Mouse (Mus musculus) cerebellum, postnatal 14 days (tissue): ENCODE results near the gene Ankrd13a.

Experiments used
- DNase-seq, 2 experiments: peaks; one replicate each; pipeline ENCODE4 v3.0.0; 2021; ENCODE audit warnings: mixed read lengths in 2 of 2

Ankrd13a gene

DNA sequence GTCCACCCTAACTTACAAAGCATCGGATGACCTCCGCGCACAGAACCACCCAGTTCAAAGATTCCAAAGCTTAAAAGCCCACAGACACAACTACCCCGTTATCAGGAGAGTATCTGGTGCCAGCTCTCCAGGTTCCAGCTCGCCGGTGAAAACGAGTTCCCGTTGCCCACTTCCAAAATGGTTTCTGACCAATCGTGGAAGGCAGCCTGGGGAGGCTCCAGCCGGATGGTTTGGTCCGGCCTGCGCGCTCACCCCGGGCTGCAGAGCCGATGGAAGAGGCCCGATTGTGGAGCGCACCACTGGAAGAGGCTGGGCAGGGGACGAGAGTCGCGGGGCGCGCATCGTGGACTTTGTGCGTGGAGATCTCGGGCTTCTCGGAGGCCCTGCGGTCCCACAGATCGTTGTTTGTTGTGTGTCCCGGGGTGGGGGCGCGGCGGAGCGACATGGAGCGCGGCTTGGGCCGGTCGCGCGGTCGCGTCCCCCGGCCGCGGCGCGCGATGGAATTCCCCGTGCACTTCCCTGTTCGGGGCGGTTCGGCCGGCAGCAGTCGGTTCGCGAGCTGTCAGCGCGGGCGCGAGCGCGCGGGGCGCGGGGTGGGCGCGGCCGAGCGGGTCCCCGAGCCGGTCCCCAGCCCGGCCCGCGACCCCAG is at the start of gene Ankrd13a:
Gene Ankrd13a, plus strand, starts transcription at position 275 of the 649 bp plus-strand sequence.
- peak; percentile 94 for DNase-seq

GRCm38 (mm10) chr5:114728160-114728559 is 46.3 kb upstream of the Ankrd13a start:
- peak; percentile 16 to 44 for DNase-seq

DNA sequence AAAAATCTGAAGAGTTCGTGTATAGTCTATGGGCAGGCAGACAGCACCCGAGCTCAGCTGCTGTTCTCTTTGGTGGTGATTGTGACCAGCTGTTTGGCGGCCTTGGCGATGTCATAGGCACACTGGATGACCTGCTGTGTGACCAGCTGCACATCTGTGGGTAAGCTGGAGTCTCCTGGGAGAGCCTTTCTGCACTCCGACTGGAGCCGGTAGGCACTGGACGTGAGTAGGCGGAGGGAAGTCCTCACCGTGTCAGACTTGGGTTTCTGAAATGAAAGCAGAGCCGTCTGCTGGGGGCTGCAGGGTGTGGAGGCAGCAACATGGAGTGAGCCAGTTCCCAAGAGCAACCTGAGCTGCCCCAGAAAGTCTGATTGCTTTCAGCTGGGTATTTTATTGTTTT is 44.3 kb upstream of the Ankrd13a start:
- DNase-seq: no peak

DNA sequence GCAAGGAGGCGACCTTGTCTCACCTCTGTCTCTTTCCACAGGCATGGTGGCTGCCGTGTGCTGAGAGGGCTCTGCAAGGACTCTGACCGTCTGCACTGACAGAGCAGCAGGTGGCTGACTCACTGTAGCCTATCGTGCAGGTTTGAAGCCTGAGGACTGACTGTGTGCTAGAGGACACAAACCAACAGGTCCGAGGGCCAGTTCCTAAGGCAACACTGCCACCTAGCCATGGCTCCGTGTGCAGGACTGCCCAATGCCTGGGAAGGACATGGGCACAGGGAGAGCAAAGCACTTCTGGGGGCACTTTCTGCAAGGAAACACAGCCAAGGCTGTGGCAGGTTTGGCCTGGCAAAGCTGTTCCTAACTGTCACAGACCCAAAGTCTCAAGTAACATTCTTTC is 43.0 kb upstream of the Ankrd13a start:
- DNase-seq: peak; percentile 40 to 41

GRCm38 (mm10) chr5:114731969-114732368 is 42.5 kb upstream of the Ankrd13a start:
- DNase-seq: peak; percentile 53 to 69

DNA sequence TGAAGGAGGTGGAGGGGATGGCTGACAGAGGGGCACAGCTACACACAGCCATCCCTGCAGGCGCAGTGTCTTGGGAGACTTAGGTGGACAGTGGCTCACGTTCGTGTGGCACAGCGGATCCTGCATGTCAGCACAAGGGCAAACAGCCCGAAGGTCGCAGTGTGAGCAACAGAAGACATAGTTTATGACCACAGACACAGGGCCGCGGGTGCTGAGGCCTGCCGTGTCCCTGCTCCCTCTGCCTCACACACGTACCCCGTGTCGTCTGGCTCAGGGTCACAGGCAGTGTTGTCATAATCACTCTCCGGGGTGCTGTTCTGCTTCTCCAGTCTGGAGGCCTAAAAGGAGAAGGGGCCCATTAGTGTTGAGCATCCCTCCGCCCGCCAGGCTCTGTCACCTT is 40.9 kb upstream of the Ankrd13a start:
- no peak for DNase-seq

- DNase-seq: peak; percentile 79 to 85
Measured at GRCm38 (mm10) chr5:114737090-114737887, 37.2 kb upstream of the Ankrd13a start.

DNA sequence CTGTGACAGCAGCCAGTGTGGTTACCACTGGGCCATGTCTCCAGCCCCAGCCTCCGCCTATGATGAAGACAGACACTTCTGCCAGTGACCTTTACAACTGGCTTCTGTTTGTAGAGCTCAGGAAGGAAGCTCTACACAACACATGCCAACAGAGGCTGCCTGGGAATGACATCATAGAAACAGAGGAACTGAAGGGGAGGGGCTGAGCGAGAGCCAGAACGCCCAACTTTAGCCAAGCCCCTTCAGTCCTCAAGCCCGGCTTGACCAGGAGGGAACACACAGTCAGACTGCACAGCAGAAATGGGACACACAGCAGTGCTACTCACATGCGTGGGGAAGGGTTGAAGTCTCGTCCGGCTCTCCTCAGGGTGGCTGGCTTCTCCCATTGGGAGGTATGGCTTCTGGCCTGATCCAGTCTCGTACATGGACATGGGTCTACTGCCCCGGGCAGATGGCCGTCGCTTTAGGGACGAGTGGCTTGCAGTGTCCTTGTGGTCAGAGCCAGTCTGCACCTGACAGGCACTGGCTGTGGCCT is 35.7 kb upstream of the Ankrd13a start:
- peak; percentile 61 to 73 for DNase-seq

DNA sequence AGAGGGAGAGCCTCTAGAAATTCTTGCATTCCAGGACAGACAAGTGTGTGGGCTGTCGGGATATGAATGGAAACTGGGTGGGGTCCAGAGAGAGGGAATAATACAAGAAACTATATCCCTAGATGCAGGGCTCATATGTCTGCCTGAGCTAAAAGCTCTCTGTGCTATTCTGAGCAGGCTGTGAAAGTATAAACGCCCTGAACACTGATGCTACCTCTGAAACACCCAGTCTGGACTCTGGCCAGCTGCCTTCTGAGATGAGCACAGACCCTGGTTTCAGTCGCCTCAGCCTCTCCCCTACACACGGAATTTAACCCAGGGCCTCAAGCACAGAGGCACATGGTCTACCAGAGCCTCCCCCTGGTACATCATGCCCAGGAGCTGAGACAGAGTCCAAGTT is 33.9 kb upstream of the Ankrd13a start:
- peak in 1 of 2 experiments; percentile 70 for DNase-seq

DNA sequence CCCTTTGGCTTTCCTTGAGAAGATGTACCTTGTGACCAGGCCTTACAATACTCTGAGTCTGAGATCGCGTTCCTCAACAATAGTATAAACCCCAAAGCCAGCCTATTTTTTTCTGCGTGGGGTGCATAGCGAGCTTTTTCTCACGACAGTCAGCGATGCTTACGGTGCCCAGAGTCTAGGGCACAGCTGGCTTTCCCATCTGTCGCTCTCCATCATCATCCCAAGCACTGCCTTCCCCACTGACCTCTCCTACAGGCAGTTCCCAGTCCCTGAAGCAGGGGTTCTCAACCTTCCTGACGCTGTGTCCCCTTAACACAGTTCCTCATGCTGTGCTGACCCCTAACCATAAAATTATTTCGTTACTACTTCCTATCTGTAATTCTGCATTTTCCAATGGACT is 31.9 kb upstream of the Ankrd13a start:
- DNase-seq: no peak

GRCm38 (mm10) chr5:114742998-114743696 is 31.3 kb upstream of the Ankrd13a start:
- peak; percentile 87 to 88 for DNase-seq

GRCm38 (mm10) chr5:114743697-114744090 is 30.8 kb upstream of the Ankrd13a start:
- peak in 1 of 2 experiments; percentile 28 for DNase-seq

DNA sequence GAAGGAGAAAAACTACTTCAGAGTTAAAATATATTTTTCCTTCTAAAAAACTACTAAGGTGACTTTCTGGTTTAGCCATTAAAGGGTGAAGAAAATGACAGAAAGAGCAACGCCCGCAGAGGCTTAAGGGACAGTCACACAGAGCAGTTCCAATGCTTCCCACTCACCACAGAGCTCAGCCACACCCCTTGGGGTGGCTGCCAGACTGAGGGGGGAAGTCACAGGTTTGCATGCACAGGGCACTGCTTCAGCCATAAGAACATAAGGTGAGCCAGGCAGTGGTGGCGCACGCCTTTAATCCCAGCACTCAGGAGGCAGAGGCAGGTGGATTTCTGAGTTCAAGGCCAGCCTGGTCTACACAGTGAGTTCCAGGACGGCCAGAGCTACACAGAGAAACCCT is 28.9 kb upstream of the Ankrd13a start:
- DNase-seq: peak; percentile 73 to 74

- DNase-seq: no peak
Measured at GRCm38 (mm10) chr5:114746886-114747285, 27.6 kb upstream of the Ankrd13a start.

DNA sequence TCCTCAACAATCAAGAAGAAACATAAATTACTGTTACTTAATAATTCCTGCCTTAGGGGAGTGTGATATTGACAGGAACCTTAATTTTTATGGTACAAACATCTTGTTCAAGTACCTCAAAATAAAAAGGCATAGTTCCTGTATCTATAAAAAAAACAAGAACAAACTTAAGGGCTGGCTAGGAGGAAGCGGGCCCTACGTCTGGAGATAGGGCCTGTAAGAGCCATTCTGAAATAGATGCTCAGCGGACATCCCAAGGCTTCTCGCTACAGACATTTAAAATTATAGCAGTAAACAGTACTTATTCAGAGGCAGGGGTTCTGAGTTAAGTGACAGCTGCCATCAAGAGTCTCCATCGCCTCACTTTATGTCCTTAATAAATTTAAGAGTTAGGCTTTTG is 27.0 kb upstream of the Ankrd13a start:
- DNase-seq: no peak

- DNase-seq: peak; percentile 47 to 64
Measured at GRCm38 (mm10) chr5:114750325-114750724, 24.2 kb upstream of the Ankrd13a start.

DNA sequence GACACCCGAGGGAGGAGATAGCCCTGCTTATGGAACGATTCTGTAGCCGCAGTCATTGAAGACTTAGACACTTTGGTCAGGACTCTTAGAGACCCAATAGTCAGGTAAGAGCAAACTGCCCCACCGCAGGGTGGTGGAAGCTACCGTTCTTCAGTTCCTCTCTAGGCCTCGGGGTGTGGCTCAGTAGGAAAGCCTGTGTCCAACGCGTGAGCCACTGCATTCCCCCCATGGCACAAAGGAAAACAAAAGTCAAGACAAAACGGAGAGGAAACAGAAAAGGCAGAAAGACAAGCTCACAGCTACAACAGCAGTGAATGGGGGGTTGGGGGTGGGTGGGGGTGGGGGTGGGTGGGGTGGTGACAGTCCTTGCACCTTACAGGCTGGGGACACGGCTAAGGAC is 22.1 kb upstream of the Ankrd13a start:
- DNase-seq: no peak

GRCm38 (mm10) chr5:114753384-114753783 is 21.1 kb upstream of the Ankrd13a start:
- peak; percentile 92 to 95 for DNase-seq

DNA sequence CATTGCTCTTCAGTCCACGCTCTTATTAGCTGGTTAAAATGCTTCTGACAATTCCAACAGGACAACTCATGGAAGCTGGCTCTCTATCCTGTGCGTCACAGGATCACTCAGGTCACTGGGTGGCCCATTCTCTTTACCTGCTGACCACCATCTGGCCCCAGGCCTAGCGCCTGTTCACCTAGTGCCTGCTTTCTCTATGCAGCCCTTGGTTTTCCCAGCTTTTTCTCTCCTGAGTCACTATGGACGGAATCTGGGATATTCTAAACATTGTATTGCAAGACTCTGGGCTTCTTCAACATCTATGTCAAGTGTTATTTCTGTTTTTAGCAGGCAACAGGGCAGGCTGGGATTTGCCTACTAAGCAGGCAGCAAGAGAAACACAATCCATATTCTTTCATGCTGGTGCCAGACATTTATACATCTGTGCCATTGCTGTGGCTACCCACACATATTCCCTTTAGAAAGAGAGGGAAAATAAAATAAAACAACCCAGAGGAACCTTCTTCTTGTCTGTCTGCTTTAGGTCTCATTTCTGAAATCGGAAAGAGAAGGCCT is 14.9 kb upstream of the Ankrd13a start:
- DNase-seq: no peak

DNA sequence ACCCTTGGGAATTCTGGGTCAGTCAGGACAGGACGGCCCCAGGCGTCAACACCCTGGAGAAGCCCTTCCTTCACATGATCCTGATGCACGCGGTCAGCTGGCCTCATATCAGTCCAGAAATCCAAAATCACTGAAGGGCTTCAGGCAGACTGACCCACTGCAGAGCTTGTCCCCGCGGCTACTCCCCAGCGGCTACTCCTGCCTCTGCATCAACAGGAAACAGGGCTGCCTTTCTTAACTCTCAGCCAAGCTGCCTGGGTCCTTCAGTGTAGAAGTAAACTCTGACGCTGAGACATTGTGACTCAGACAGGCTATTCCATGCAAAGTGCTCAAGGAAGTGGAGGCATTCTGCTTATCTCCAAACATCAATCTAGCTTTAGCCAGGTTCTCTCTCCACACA is 12.5 kb upstream of the Ankrd13a start:
- no peak for DNase-seq

DNA sequence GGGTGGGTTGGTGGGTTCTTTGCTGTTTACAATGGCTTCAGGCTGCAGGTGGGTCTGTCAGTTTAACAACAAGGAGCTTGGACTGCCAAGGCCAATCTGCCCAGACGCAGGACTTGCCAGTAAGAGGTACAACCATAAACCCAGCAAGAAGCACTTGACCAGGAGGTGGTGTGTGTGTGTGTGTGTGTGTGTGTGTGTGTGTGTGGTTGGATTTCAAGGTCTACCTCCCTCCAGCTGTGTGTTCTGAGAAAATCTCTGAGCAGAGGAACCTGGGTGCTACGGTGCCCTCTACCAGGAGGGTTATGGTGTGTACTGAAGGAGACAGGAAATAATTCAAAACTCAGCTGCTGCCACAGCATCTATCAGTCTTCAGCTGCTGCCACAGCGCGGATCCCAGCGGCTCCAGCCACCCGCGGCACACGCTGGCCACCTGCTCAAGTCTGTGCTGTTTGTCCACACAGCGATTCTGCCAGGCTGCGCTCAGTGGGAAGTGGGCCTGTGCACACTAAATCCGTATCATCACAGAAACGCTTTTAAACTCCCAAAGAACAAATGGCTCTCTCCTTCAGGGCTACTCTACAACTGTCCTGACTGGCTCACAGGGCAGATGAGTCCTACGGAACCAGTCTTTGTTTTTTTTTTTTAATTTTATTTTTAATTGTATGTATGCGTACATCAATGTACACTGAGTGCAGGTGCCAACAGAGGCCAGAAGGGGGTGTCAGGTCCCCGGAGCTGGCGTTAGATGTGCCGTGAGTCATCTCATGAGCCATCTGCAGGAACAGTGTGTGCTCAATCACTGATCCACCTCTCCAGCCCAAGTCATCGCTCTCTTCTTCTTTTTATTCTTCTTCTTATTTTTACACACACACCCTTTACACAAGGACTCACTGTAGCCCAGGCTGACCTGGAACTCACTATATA is 9.4 kb upstream of the Ankrd13a start:
- DNase-seq: peak; percentile 84 to 87

DNA sequence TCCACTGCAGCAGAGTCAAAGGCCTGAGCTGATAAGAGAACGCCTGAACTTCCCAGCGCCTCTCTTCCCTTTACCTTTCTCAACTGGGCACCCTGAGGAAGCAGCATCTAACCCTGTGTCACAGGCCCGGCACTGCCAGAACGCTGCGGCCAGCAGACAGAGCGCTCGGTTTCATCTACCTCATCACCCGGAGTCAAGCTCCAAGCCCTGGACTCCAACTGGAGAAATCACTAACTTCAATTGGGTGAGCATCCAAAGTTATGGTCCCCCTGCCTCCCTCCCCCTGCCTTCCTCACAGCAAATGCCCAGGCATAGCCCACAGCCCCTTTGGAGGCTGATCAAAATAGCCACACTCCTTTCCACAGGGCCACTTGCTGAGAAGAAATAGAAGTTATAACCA is 7.8 kb upstream of the Ankrd13a start:
- peak in 1 of 2 experiments; percentile 49 for DNase-seq
